Mouse (Mus musculus): Measurements from ENCODE around the gene Litaf.
A peak's percentile ranks its signal among the peaks of the same experiment; 100 is the strongest.

The Litaf gene

DNA sequence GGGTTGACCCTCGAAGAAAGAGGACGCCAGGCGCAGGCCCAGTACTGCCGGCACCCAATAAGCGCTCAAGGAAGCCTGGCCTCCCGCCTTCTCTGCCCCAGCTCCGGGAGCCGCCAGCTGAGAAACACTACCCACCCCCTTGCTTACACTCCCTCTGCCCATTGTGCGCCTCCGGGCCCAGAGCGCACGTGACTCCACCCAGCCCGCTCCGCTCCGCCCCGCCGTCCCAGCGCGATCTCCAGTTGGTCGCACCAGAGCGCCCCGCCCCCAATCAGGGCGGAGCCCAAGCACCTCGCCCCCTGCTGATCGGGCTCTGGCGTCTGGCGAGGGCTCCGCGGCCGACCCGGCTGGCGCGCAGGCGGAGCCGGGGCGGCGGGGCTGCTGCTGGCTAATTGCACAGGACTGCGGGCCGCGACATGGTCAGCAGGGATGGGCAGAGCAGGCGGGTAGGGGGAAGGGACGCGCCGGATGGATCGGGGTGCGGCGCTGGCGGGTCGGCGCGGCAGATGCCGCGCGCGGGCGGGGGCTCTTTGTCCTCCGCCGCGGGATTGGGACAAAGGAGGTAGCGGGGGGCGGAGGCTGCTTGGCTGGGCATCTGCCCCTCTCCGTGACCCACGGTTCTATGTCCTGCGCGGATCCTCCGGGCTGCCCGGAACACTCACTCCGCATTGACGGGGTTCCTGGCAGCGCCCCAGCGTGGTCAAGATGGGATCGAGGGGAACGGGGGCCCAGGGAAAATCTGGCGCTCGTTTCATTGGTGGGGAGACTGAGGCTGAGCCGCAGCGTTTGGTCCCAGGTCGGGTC, at the start of gene Litaf:
Gene Litaf, minus strand, starts transcription at position 129 of the 804 bp plus-strand sequence.
- peak; percentile 96 for DNase-seq (ENCODE audit: low spot score)

GRCm38 (mm10) chr16:11109198-11109740, 43.3 kb upstream of the Litaf start:
- DNase-seq (ENCODE audit: low spot score): peak; percentile 13

DNA sequence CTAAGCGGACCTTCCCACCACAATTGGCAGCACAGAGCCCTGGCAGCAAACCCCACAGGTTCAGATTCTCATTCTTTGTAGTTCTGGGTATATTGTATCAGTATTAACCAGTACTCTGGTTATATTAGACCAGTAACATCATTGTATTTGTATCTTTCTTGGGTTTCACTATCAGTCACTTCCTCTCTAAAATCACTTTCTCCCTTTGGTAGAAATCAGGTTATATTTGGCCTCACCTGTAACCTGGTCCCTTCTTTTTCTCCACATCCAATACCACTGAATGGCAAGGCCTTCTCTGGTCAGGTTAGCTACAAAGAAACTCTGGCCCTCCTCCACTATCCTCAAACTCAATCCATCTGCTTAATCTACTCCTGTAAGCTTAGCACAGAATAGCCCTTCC, 38.9 kb upstream of the Litaf start:
- DNase-seq (ENCODE audit: low spot score): no peak

- DNase-seq (ENCODE audit: low spot score): no peak
These were observed 31.3 kb upstream of the Litaf start for GRCm38 (mm10) chr16:11097301-11097700.

DNA sequence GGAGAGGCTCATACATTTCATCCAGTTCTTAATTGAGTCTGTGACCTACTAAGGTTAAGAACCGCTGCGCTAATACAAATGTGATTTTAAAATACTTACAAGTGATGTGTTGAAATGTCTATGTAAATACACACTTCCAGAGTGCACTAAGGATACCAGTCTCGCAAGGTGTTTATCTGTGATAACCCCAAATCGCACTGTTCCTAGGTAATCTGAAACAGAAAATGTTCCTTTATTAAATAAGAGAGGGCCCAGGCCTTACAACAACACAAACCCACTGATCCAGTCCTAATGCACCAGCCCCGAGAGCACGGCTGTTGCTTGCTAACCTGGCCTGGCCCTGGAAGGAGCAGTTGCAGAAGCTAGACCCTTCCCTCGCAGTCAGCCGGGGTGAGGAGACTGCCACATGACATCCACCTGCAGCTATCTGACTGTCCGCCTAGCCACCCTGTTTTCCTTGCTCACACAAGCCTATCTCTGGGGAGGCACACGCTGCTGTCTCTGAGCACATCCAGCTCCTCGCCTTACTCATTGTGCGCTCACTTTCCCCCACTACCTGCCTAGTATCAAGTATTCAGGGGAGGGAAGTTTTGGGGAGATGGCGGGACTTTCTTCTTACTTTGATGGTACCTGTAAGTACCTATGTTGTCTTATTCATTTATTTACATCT, 27.9 kb upstream of the Litaf start:
- DNase-seq (ENCODE audit: low spot score): no peak

DNA sequence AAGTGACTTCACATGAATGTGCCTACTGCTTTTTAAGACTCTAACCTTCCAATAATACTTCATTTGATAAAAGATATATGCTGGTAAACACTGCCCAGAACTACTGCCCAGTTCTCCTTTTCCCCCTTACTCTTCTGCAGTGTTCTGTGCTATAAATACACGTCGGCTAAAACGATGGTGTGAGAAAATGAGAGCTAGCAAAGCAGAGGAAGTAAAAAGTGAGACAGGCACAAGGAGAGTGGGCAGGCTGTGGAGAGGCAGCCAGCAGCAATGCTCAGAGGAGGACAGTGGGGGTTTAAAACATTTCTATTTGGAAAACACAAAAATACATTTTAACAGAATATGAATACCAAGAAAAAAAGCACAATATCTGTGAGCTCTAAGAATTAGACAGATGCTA, 26.6 kb upstream of the Litaf start:
- no peak for DNase-seq (ENCODE audit: low spot score)

DNA sequence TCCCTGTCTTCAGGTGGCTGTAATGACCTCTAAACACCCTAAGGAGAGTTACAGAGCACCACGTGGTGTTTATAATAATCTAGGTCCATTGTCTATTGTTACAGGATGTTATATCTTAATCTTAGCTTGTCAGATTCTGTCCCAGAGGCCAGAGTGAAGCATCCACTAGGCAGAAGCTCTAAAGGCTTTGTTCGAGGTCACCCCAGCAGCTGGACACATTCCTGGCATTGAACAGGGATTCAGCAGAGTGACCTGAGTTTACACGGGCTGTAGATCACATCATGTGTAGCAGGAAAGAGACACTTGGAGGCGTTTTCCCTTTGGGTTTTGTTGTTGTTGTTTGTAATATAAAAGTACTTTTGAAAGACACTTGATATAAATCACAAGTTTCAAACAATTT, 26.1 kb upstream of the Litaf start:
- no peak for DNase-seq (ENCODE audit: low spot score)

GRCm38 (mm10) chr16:11090836-11091570, 25.0 kb upstream of the Litaf start:
- no peak for DNase-seq (ENCODE audit: low spot score)

DNA sequence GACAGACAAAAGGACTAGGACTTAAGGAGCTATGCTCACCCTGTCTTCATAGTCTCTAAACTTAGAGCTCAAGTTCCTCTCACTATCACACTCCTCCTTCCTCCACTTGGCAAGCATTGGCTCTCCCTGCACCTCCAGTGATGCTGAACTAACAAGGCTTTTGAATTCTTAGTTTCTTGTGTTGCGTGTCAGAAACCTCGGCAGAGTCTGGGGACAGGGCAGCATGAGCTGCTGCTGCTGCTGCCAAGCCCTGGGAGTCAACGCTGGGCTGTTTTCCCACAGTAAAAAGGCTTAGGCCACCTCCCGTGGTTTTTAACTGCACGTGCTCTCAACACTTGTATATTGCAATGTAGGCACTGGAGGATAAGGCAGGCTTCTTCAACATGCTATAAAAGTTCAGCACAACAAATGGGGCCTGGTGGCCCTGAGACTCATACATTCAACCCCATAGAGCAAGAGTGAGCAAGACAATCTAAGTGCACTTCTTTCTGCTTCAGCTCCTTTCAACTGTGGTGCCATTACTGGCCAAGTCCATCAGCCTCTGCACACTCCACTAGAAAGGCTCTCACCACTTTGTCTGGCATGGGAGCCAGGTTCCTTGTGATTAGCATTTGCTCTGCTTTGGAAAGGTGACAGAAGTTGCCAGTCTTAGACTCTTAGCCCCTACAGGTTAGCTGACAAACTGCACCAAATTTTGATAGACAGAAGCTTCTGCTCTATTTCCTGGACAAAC, 21.1 kb upstream of the Litaf start:
- DNase-seq (ENCODE audit: low spot score): no peak

- no peak for DNase-seq (ENCODE audit: low spot score)
These were observed 20.3 kb upstream of the Litaf start for GRCm38 (mm10) chr16:11086299-11086698.

DNA sequence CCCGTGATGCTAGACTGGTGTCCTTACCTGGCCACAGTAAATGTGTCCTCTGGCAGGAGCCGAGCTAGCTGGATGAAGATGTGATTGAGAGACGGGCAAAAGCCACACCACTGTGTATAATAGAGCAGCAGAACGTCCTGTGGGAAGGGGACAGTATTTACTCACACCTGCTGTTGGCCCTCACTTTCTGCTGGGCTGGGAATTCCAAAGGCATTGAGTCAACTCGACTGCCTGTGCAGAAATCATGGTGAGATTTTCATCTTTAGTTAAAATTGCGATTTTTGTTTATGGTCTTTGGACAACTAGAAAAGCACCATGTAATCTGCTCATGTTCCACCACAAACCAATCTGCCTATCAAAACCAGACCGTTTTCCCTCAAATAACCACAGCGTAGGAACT, 18.2 kb upstream of the Litaf start:
- DNase-seq (ENCODE audit: low spot score): no peak

- DNase-seq (ENCODE audit: low spot score): no peak
These were observed 12.4 kb upstream of the Litaf start for GRCm38 (mm10) chr16:11078216-11078869.

DNA sequence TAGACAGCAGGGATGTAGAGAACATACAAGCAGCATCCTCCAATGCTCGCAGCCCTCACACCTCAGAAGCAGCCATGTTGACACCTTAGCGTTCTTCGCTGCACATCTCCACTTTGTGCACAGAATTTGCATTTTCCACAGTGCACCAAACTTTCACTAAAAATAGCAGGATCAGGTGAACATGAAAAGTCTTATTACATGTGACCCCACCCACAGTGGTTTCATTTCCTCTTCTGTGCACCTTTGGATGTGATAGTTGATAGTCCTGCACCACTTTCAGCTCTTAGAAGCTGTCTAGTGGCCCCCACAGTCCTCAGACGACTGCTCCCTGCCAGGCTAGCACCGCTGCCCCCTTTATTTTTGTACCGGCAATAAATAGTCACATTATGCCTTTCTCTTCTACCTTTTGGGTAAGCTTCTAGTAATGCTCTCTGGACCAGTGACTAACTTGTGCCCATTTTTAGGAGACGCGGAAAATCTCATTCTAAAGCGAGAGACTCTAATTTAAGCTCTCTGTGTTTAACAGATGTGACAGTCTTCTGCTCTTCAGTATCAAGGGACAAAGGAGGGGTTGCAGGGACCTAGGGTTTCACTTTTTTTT, 11.7 kb upstream of the Litaf start:
- DNase-seq (ENCODE audit: low spot score): no peak

GRCm38 (mm10) chr16:11073060-11073459, 7.1 kb upstream of the Litaf start:
- no peak for DNase-seq (ENCODE audit: low spot score)

- no peak for DNase-seq (ENCODE audit: low spot score)
These were observed 6.5 kb upstream of the Litaf start for GRCm38 (mm10) chr16:11072454-11072853.

DNA sequence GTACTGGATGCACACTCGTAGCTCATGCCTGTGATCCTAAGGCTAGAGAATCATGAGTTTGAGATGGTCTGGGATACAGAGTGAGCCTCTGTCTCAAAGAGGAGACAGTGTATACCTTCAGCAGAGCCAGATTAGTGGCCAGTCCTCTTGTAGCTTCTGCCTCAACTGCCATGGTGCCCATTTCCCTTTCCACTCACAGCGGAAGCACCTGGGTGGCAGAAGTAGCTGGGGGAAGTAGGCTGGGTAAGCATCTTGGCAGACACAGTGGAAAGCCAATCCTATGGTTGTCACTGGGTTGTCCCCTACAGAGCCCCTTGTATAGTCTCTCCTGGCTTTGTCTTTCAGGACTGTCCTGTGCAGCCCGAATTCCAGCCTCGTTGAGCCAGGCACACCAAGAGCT, 5.9 kb upstream of the Litaf start:
- no peak for DNase-seq (ENCODE audit: low spot score)

DNA sequence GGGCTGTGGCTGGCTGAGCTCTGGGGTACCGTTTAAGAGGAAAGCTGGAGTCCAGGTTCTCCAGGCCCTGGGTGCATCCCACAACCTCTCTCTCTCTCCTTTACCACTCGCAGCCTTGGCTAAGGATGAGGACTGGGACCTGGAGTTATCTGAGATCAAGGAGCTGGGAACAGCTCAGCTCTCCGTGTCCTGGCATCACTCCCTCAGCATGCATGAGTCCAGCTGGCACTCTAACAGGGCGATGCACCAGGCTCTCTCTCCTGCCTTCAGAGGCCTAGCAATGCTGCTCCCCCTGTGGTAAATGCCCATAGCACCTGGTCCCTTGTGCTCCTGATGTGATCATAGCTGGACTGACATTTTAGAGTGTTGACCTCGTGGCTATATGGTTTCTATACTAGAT, 5.2 kb upstream of the Litaf start:
- no peak for DNase-seq (ENCODE audit: low spot score)

DNA sequence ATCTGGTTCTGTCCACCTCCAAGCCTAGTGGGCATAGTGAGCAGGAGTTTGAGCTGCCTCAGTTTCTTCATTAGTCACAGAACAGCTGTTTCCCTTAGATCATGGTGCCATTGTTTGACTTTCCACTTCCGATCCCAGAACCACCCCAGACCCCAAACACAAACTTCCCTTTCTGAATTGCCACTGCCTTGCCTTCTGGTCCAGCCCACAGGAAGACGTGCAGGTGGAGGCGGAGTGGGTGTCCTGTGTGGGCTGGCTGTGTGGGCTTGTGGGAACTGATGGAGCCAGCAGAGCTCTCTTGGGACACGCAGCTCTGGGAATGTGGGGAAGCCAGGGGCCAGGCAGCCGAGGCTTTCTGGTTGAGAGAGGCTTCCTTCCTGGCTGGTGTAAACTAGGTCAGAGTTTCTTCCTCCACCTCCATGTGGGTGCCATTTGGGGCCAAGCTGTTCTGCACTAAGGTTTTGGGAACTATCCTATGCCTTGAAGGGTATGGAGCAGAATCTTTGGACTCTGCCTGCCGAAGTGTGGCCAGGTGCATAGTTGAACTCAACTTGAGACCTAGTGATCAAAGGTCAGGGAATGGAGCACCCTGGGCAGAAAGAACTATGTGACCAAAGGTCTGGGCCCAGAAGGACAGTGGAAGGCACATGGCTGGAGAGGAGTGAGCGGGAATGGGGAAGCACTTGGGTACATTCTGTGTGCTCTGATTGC, 3.9 kb upstream of the Litaf start:
- DNase-seq (ENCODE audit: low spot score): no peak

- no peak for DNase-seq (ENCODE audit: low spot score)
These were observed 3.3 kb upstream of the Litaf start for GRCm38 (mm10) chr16:11069271-11069670.

DNA sequence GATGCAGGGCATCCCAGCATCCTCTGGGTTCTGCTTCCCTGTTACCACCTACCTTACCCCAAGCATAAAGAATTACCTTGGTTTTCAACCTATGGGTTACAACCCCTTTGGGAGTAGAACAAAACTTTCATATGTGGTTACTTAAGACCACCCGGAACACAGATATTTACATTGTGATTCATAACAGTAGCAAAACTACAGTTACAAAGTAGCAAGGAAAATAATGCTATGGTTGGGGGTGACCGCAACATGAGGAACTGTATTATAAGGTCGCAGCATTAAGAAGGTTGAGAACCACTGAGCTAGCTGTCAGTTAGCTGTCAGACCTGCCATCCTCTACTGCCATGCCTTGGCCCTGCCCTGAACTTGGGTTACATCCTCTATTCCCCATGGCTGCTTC, 2.7 kb upstream of the Litaf start:
- no peak for DNase-seq (ENCODE audit: low spot score)

Data from ovary, postnatal 14 days (tissue).